Mouse (Mus musculus) kidney, embryonic 16.5 days (tissue): ENCODE data around the gene Itpr2. TPM values are rescaled to one million over a fixed set of nuclear protein-coding genes. Genes with fewer than 3 reads are reported as not detected.

Experiments used
- ATAC-seq: fragments of 200-750 bp; cut with Nextera tagmentation; 2 replicates; pipeline ENCODE4 v1.8.0; 2017; ENCODE audit warnings: moderate TSS enrichment; ENCODE audit not compliant: low FRiP score, low TSS enrichment
- H3K27ac ChIP-seq: fragments of 300-500 bp; sonication (generic); 2 replicates; pipeline ENCODE4 v1.5.1; 2014; ENCODE audit warnings: low read length
- H3K27me3 ChIP-seq: fragments of 300-500 bp; sonication (generic); 2 replicates; pipeline ENCODE4 v1.6.1; 2014; ENCODE audit warnings: low read length, control low read depth, mixed read lengths; ENCODE audit not compliant: insufficient read depth
- H3K36me3 ChIP-seq: fragments of 300-500 bp; sonication (generic); 2 replicates; pipeline ENCODE4 v1.6.1; 2014; ENCODE audit warnings: low read length, control low read depth, mixed read lengths; ENCODE audit not compliant: insufficient read depth
- H3K4me1 ChIP-seq: fragments of 300-500 bp; sonication (generic); 2 replicates; pipeline ENCODE4 v1.6.1; 2014; ENCODE audit warnings: low read length, control low read depth, mixed read lengths; ENCODE audit not compliant: insufficient read depth
- H3K4me2 ChIP-seq: fragments of 300-500 bp; sonication (generic); replicated peaks from 2 replicates; pipeline ENCODE4 v1.6.1; 2014; ENCODE audit warnings: low read depth, low read length
- H3K4me3 ChIP-seq: fragments of 300-500 bp; sonication (generic); 2 replicates; pipeline ENCODE4 v1.5.1; 2014; ENCODE audit warnings: mild to moderate bottlenecking, low read length
- H3K9ac ChIP-seq: fragments of 300-500 bp; sonication (generic); replicated peaks from 2 replicates; pipeline ENCODE4 v1.6.1; 2014; ENCODE audit warnings: low read length
- H3K9me3 ChIP-seq: fragments of 300-500 bp; sonication (generic); 2 replicates; pipeline ENCODE4 v1.6.1; 2016; ENCODE audit warnings: low read length, control low read depth
- WGBS: fragments of 180-500 bp; shearing (Covaris S2); extraction: QIAGEN DNeasy Blood & Tissue Kit; methylation state at CpG from one replicate; pipeline ENCODE4 v1.1.7; 2014; 5-methylcytosine and 5-hydroxymethylcytosine counted together
- polyA plus RNA-seq: library from polyadenylated mRNA; unstranded; fragments of >200 nt; fragmentation: Nextera tagmentation; extraction: Ambion mirVana; gene quantifications from 2 replicates; pipeline ENCODE4 v1.2.1, GENCODE M21; 2015

Itpr2 gene
- polyA plus RNA-seq, 1 experiment from 2014 or later, result 14.0 TPM

GRCm38 (mm10) chr6:146082476-146082875 is 419.5 kb downstream of the Itpr2 start:
- Histone ChIP-seq H3K9me3 (0 out of 2 replicates have a peak, but pooled peaks cover 3% of the 10 kb centered on the region), H3K27ac (no peak overlapping the region), H3K4me2 (no peak overlapping the region), H3K4me3 (no peak overlapping the region), H3K36me3 (no peaks in the 10 kb centered on the region), H3K27me3 (no peaks in the 10 kb centered on the region), H3K4me1 (no peaks in the 10 kb centered on the region), H3K9ac (no peak overlapping the region)
- WGBS, result 93% methylated on average over 9 of the region's 9 CpGs
- ATAC-seq, result no peak

DNA sequence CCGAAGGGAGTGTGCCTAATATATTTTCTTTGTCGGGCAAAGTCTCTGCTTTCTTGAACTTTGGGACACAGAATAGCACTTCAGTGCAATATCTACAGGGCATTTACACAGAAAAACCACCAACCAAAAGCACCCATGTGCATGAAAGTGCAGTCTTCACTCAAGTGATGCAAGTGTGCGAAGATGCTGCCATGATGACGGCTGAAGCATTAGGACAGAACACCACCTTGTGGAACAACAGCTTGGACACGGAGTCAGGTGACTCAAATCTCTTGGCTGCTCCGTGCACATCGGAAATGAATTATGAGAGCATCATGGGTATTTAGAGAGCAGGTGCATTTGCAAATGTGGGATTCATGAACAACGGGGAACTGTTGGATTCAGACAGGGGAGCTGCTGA is 420.4 kb downstream of the Itpr2 start:
- no peaks in the 10 kb centered on the region for H3K4me1 ChIP-seq
- no peak overlapping the region for H3K27ac ChIP-seq
- ATAC-seq, result no peak
- no peaks in the 10 kb centered on the region for H3K27me3 ChIP-seq
- no peak overlapping the region for H3K9ac ChIP-seq
- H3K4me3 ChIP-seq, result no peak overlapping the region
- H3K9me3 ChIP-seq, result 0 out of 2 replicates have a peak, but pooled peaks cover under 1% of the 10 kb centered on the region
- H3K36me3 ChIP-seq, result no peaks in the 10 kb centered on the region
- no peak overlapping the region for H3K4me2 ChIP-seq
- 91% methylated on average over 8 of the region's 8 CpGs for WGBS

GRCm38 (mm10) chr6:146080546-146081512 is 421.2 kb downstream of the Itpr2 start:
- Histone ChIP-seq H3K36me3 (no peaks in the 10 kb centered on the region), H3K27me3 (no peaks in the 10 kb centered on the region), H3K9ac (no peak overlapping the region), H3K4me2 (no peak overlapping the region), H3K4me1 (no peaks in the 10 kb centered on the region), H3K9me3 (no peaks in the 10 kb centered on the region), H3K4me3 (no peak overlapping the region), H3K27ac (no peak overlapping the region)
- no peak for ATAC-seq
- 57% methylated on average over 18 of the region's 18 CpGs for WGBS

GRCm38 (mm10) chr6:146079734-146080443 is 422.1 kb downstream of the Itpr2 start:
- no peaks in the 10 kb centered on the region for H3K27me3 ChIP-seq

DNA sequence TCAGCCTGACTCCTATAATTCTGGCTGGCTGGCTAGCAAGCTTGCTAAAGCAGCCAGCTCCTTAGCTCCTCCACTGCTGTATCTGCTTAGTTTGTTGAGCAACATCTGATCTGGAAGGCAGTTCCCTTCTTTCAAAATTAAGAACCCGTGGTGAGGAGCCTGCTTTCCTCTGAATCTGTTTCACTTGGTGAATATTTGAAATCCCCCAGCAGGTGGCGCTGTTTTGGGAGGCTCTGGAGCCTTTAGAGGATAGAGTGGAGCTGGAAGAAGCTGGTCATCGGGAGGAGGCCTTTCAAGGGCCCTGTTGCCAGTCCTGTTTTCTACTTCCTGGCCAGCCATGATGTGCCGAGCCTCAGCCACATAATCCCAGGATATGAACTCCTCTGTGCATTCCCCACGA is 422.8 kb downstream of the Itpr2 start:
- 50% methylated on average over 5 of the region's 5 CpGs for WGBS
- H3K36me3 ChIP-seq, result no peaks in the 10 kb centered on the region
- ATAC-seq, result no peak

More at GRCm38 (mm10) chr6:146079734-146080443, 422.1 kb downstream of the Itpr2 start:
- Histone ChIP-seq H3K9ac (no peak overlapping the region), H3K9me3 (no peaks in the 10 kb centered on the region), H3K36me3 (no peaks in the 10 kb centered on the region), H3K4me3 (no peak overlapping the region), H3K4me2 (no peak overlapping the region), H3K27ac (no peak overlapping the region), H3K4me1 (no peaks in the 10 kb centered on the region)
- WGBS, result 63% methylated on average over 3 of the region's 3 CpGs
- ATAC-seq, result no peak

DNA sequence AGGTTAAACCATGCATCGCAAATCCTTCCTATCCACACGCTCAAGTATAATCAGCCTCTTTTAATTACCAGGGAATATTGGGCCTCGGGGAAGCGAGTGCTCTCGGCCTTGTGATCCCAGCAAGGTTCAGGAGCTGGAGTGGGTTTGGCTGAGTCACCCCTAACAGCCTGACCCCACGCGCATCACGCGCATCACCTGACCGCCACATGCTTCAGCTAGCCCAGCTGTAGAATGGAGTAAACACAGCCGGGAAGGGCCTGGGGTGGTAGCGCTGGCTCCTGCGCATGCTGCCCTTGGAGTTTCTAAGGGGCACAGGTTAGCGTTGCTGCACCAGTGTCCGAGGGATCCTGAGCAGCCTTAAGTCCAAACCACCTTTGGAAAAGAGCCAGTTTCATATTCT is 423.9 kb downstream of the Itpr2 start:
- Histone ChIP-seq H3K4me1 (no peaks in the 10 kb centered on the region), H3K4me3 (no peak overlapping the region), H3K27ac (no peak overlapping the region), H3K4me2 (no peak overlapping the region), H3K9ac (no peak overlapping the region), H3K36me3 (no peaks in the 10 kb centered on the region), H3K27me3 (no peaks in the 10 kb centered on the region), H3K9me3 (peaks cover 6% of the 10 kb centered on the region; the same call in 1 of the 2 replicates)
- peak; percentile 39; the same call in 1 of the 2 replicates for ATAC-seq
- WGBS, result 70% methylated on average over 15 of the region's 15 CpGs

More for the DNA sequence above, 422.8 kb downstream of the Itpr2 start:
- Histone ChIP-seq H3K4me3 (no peak overlapping the region), H3K9me3 (no peaks in the 10 kb centered on the region), H3K9ac (no peak overlapping the region), H3K4me1 (no peaks in the 10 kb centered on the region), H3K27me3 (no peaks in the 10 kb centered on the region), H3K4me2 (no peak overlapping the region), H3K27ac (no peak overlapping the region)

DNA sequence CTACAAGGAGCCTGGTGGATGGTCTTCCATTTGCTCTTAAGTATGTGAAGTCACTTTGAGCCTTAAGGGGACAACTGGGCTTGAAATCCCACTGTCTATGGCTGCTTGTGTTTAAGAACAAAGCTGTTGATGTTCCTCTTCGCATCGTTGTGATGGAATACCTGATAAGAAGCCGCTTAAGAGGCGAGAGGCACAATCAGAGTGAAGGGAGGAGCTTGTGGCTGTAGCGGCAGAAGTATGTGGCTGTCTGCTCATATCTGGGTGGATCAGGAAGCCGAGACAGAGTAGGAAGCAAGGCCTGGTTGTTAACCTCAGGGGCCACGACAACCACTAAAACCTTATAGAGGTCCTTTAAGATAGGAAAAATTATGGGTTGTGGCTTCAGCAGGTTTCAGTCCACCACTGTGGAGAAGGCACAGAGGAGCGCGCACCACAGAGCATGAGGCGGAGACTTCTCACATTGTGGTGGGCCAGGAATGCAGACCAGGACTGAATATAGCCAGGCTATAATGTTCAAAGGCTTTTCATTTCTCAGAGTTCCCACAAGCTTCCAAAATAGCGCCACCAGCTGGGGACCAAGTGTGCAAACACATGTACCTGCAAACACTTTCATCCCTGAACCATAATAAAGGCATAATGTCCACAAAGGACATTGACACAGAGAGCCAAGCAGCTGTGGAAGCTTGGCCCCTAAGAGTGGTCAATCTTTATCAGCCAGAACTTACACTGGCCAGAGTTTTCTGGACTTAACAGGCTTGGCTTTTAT is 424.7 kb downstream of the Itpr2 start:
- 73% methylated on average over 11 of the region's 11 CpGs for WGBS
- no peak overlapping the region for H3K4me2 ChIP-seq
- peaks cover 6% of the 10 kb centered on the region; the same call in 1 of the 2 replicates for H3K9me3 ChIP-seq
- no peak overlapping the region for H3K4me3 ChIP-seq
- no peaks in the 10 kb centered on the region for H3K4me1 ChIP-seq
- H3K27ac ChIP-seq, result no peak overlapping the region
- H3K27me3 ChIP-seq, result no peaks in the 10 kb centered on the region
- no peaks in the 10 kb centered on the region for H3K36me3 ChIP-seq
- ATAC-seq, result no peak
- H3K9ac ChIP-seq, result no peak overlapping the region

DNA sequence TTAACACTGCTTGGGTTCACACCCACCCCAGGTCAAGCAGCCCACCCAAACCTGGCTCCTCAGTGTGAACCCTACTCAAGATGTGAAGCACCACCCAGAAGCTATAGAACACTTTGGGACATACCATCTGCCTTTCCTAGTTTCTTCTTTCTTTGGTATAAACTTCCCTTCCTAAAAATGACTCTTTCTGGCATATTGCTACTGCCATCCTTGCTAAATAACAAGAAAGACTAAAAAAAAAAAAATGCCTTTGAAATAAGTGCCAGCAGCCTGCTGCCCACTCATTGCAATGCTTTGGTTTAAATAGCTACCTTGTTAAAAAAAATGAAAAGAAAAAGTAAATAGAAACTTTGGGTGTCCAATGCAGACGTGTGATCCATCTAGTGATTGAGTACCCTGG is 429.2 kb downstream of the Itpr2 start:
- H3K27ac ChIP-seq, result no peak overlapping the region
- no peak overlapping the region for H3K4me3 ChIP-seq
- peaks cover 6% of the 10 kb centered on the region; the same call in 1 of the 2 replicates for H3K9me3 ChIP-seq
- no peak for ATAC-seq
- H3K27me3 ChIP-seq, result no peaks in the 10 kb centered on the region
- no peak overlapping the region for H3K4me2 ChIP-seq
- 79% methylated on average over 1 of the region's 1 CpGs for WGBS
- no peaks in the 10 kb centered on the region for H3K36me3 ChIP-seq
- H3K4me1 ChIP-seq, result no peaks in the 10 kb centered on the region
- no peak overlapping the region for H3K9ac ChIP-seq

DNA sequence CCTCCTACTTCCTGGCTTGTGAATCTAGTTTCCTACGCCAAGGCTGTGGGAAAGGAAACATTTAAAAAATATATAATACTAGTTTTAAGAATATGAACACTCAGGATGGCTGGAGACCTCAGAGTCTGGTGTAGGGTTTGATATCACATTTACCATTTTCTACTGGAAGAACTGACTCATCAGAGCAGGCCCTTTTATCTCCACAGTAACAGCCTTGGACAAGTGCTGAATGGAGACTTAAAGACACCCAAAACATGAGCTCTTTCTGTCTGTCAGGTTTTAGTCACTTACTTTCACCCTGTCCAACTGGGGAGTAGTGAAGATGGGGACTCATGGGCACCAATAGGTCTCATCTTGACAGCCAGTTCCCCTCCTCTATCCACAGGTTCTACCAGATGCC is 430.1 kb downstream of the Itpr2 start:
- H3K36me3 ChIP-seq, result no peaks in the 10 kb centered on the region
- H3K4me2 ChIP-seq, result no peak overlapping the region
- WGBS, result 91% methylated on average over 1 of the region's 1 CpGs
- H3K27ac ChIP-seq, result no peak overlapping the region
- H3K9ac ChIP-seq, result no peak overlapping the region
- H3K4me1 ChIP-seq, result no peaks in the 10 kb centered on the region
- ATAC-seq, result no peak
- H3K9me3 ChIP-seq, result peaks cover 6% of the 10 kb centered on the region; the same call in 1 of the 2 replicates
- H3K27me3 ChIP-seq, result no peaks in the 10 kb centered on the region
- H3K4me3 ChIP-seq, result no peak overlapping the region
